Comparison of ENCODE assay signal across 28 mouse cellular contexts in the genomic region with DNA sequence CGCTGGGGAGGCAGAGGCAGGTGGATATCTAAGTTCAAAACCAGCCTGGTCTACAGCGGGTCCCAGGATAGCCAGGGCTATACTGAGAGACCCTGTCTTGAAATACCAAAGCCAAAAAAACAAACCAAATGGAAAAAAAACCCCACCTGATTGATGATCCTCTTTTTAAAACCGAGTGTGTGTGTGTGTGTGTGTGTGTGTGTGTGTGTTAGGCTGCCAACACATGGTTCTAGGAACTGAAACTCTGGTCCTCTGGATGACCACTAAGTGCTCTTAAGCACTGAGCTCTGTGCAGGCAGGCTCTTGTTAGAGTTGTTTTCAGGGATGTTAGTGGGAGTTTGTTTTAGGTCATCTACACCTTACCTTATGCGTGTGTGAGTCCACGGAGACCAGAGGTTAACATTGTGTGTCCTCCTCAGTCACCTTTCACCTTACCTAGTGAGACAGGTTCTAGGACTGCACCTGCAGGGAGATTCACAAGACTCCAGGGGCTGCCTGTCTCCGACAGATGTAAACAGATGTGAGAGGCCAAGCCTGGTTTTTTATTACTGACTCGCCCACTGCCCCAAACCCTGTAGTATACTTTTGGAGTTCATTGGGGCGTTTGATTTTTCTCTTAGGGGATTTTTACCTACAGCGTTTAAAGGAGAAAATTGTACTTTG. TPM values are rescaled to one million over a fixed set of nuclear protein-coding genes. Genes with fewer than 3 reads are reported as not detected.
DNase-seq lines count a peak whose midpoint lies in the region; ATAC-seq and TF ChIP-seq lines count a peak whose summit lies in the region.
"Had no signal": no experiment of that assay in that cellular context is flagged by ENCODE, and none has a peak within 500 bp of the region (broad histone marks: within the 10 kb centered on the region; RNA-seq: fewer than 3 reads in every experiment).

No protein-coding gene starts in this region.

- H3K27me3 ChIP-seq in splenic B cell, adult 2 months (ENCODE audit: control insufficient read depth, insufficient read depth, low read length, poor library complexity, severe bottlenecking), result no peaks in the 10 kb centered on the region
- no peaks in the 10 kb centered on the region for H3K27me3 ChIP-seq in heart, embryonic 12.5 days (replicated peaks)
- no peaks in the 10 kb centered on the region for H3K27me3 ChIP-seq in liver, embryonic 12.5 days (replicated peaks)
- H3K27me3 ChIP-seq: embryonic facial prominence, embryonic 12.5 days; embryonic facial prominence, embryonic 15.5 days; forebrain, embryonic 12.5 days; forebrain, embryonic 15.5 days; heart, embryonic 13.5 days; Patski had no signal

- no peaks in the 10 kb centered on the region for H3K9me3 ChIP-seq in heart, embryonic 12.5 days (replicated peaks)
- no peaks in the 10 kb centered on the region for H3K9me3 ChIP-seq in liver, embryonic 12.5 days (replicated peaks)
- H3K9me3 ChIP-seq: embryonic facial prominence, embryonic 12.5 days; embryonic facial prominence, embryonic 15.5 days; forebrain, embryonic 12.5 days; forebrain, embryonic 15.5 days; G1E; heart, embryonic 13.5 days had no signal

- no peak overlapping the region for H3K4me3 ChIP-seq in gastrocnemius, adult 2 months
- no peak overlapping the region for H3K4me3 ChIP-seq in heart, embryonic 12.5 days
- H3K4me3 ChIP-seq in liver, embryonic 12.5 days, result no peak overlapping the region
- H3K4me3 ChIP-seq: embryonic facial prominence, embryonic 12.5 days; embryonic facial prominence, embryonic 15.5 days; erythroblast, embryonic 14.5 days; forebrain, embryonic 12.5 days; forebrain, embryonic 15.5 days; heart, embryonic 13.5 days had no signal

- H3K4me2 ChIP-seq in heart, embryonic 12.5 days, result no peak overlapping the region
- no peak overlapping the region for H3K4me2 ChIP-seq in liver, embryonic 12.5 days
- H3K4me2 ChIP-seq: embryonic facial prominence, embryonic 12.5 days; embryonic facial prominence, embryonic 15.5 days; forebrain, embryonic 12.5 days; forebrain, embryonic 15.5 days; heart, embryonic 13.5 days; hindbrain, embryonic 14.5 days had no signal

- peaks cover 7% of the 10 kb centered on the region for H3K36me3 ChIP-seq in splenic B cell, adult 2 months (ENCODE audit: control insufficient read depth, insufficient read depth, low read length, poor library complexity, severe bottlenecking)
- peaks cover 60% of the 10 kb centered on the region for H3K36me3 ChIP-seq in heart, embryonic 12.5 days
- peaks cover 78% of the 10 kb centered on the region for H3K36me3 ChIP-seq in liver, embryonic 12.5 days

- no peak overlapping the region for H3K27ac ChIP-seq in gastrocnemius, adult 2 months
- no peak overlapping the region for H3K27ac ChIP-seq in heart, embryonic 12.5 days (ENCODE audit: poor library complexity, severe bottlenecking)
- no peak overlapping the region for H3K27ac ChIP-seq in liver, embryonic 12.5 days
- H3K27ac ChIP-seq: embryonic facial prominence, embryonic 12.5 days; embryonic facial prominence, embryonic 15.5 days; forebrain, embryonic 12.5 days; forebrain, embryonic 15.5 days; heart, embryonic 13.5 days; hindbrain, embryonic 14.5 days; hindbrain, postnatal 0 days had no signal

- 0 out of 2 replicates have a peak, but pooled peaks cover 5% of the 10 kb centered on the region for H3K4me1 ChIP-seq in heart, embryonic 12.5 days (replicated peaks)
- 0 out of 2 replicates have a peak, but pooled peaks cover 9% of the 10 kb centered on the region for H3K4me1 ChIP-seq in liver, embryonic 12.5 days
- H3K4me1 ChIP-seq: embryonic facial prominence, embryonic 12.5 days had no signal

- H3K9ac ChIP-seq in heart, embryonic 12.5 days, result no peak overlapping the region
- no peak overlapping the region for H3K9ac ChIP-seq in liver, embryonic 12.5 days
- H3K9ac ChIP-seq: embryonic facial prominence, embryonic 12.5 days; embryonic facial prominence, embryonic 15.5 days; forebrain, embryonic 12.5 days; forebrain, embryonic 15.5 days; heart, embryonic 13.5 days; hindbrain, embryonic 14.5 days had no signal

- no peak for TF ChIP-seq CTCF in gastrocnemius, adult 2 months (IDR thresholded peaks at IDR 0.05)

- peak; percentile 6 for DNase-seq in gastrocnemius, adult 2 months
- DNase-seq in gastrocnemius, postnatal 10 days, result no peak
- peak; percentile 34 for DNase-seq in splenic B cell, adult 2 months (ENCODE audit: low read depth, low spot score)
- DNase-seq: adrenal gland, postnatal 10 days; adrenal gland, postnatal 36 days; cerebellum, adult 18-20 months; cerebellum, adult 9-10 months; cerebellum, postnatal 25 days; gastrocnemius, postnatal 14 days; heart, adult 18-20 months; heart, postnatal 14 days; heart, postnatal 4 days had no signal

- intact Hi-C loops in gastrocnemius, adult 2 months (cut with DNase I), result no loop called here

- 88% methylated on average over 9 of the region's 9 CpGs for WGBS in heart, embryonic 12.5 days
- 78% methylated on average over 9 of the region's 9 CpGs for WGBS in liver, embryonic 12.5 days (ENCODE audit: insufficient replicate concordance)

- ATAC-seq in granulocyte monocyte progenitor cell, adult 5-6 weeks (replicated peaks; ENCODE audit: poor library complexity, severe bottlenecking), result peak; percentile 66
- no peak for ATAC-seq in heart, embryonic 12.5 days (ENCODE audit: insufficient number of reproducible peaks, low FRiP score)
- ATAC-seq in liver, embryonic 12.5 days, result no peak
- ATAC-seq: CD4-positive, CD25-positive, alpha-beta regulatory T cell, adult 4 months; forebrain, embryonic 15.5 days; hindbrain, postnatal 0 days; inflammation-experienced regulatory T-cells, adult 6 months; intestine, embryonic 16.5 days; Patski had no signal

RNA-seq across cellular contexts. Expression of gene Eif4g3, which starts 14.3 kb away (rescaled TPM):
- 100 to 1,000 TPM; 108 to 145 TPM for total RNA-seq in gastrocnemius, adult 2 months (2021)
- total RNA-seq in gastrocnemius, postnatal 10 days (2021), result 100 to 1,000 TPM; 100 to 108 TPM
- 67.7 and 72.3 TPM in 2 replicates for total RNA-seq in granulocyte monocyte progenitor cell, adult 5-6 weeks (2014; fragmentation: Nextera tagmentation)
- 29.3 and 39.1 TPM in 2 replicates for total RNA-seq in granulocyte monocyte progenitor cell, adult 5-6 weeks (2017)
- 32.7 and 37.2 TPM in 2 replicates for polyA plus RNA-seq in heart, embryonic 12.5 days (2016; fragmentation: Nextera tagmentation; extraction: Ambion mirVana)
- 15.2 and 15.8 TPM in 2 replicates for polyA plus RNA-seq in liver, embryonic 12.5 days (2016; fragmentation: Nextera tagmentation; extraction: Ambion mirVana)
